Mouse (Mus musculus) stomach, embryonic 16.5 days (tissue): ENCODE results near the gene Ptx4. TPM values are rescaled to one million over a fixed set of nuclear protein-coding genes. Genes with fewer than 3 reads are reported as not detected.
A peak's percentile ranks its signal among the peaks of the same experiment; 100 is the strongest.

Experiments used
- ATAC-seq: fragments of 200-750 bp; cut with Nextera tagmentation; 2 replicates; pipeline ENCODE4 v1.8.0; 2017; ENCODE audit warnings: moderate number of reproducible peaks, moderate TSS enrichment; ENCODE audit not compliant: insufficient read depth, low FRiP score
- H3K27ac ChIP-seq: fragments of 300-500 bp; sonication (generic); 2 replicates; pipeline ENCODE4 v1.5.1; 2014; ENCODE audit warnings: low read length
- H3K27me3 ChIP-seq: fragments of 300-500 bp; sonication (generic); 2 replicates; pipeline ENCODE4 v1.6.1; 2014; ENCODE audit warnings: low read length, control low read depth, mixed read lengths; ENCODE audit not compliant: control insufficient read depth, insufficient read depth
- H3K36me3 ChIP-seq: fragments of 300-500 bp; sonication (generic); 2 replicates; pipeline ENCODE4 v1.6.1; 2014; ENCODE audit warnings: low read length; ENCODE audit not compliant: control insufficient read depth, insufficient read depth
- H3K4me1 ChIP-seq: fragments of 300-500 bp; sonication (generic); 2 replicates; pipeline ENCODE4 v1.6.1; 2014; ENCODE audit warnings: low read length, control low read depth, mixed read lengths; ENCODE audit not compliant: control insufficient read depth, insufficient read depth
- H3K4me2 ChIP-seq: fragments of 300-500 bp; sonication (generic); 2 replicates; pipeline ENCODE4 v1.6.1; 2014; ENCODE audit warnings: low read depth, low read length, mixed read lengths
- H3K4me3 ChIP-seq: fragments of 300-500 bp; sonication (generic); replicated peaks from 2 replicates; pipeline ENCODE4 v1.5.1; 2014; ENCODE audit warnings: mild to moderate bottlenecking, low read length
- H3K9ac ChIP-seq: fragments of 300-500 bp; sonication (generic); 2 replicates; pipeline ENCODE4 v1.6.1; 2014; ENCODE audit warnings: low read length
- H3K9me3 ChIP-seq: fragments of 300-500 bp; sonication (generic); replicated peaks from 2 replicates; pipeline ENCODE4 v1.6.1; 2016; ENCODE audit warnings: low read length, control low read depth; ENCODE audit not compliant: control insufficient read depth
- WGBS: fragments of 180-500 bp; shearing (Covaris S2); extraction: QIAGEN DNeasy Blood & Tissue Kit; methylation state at CpG from one replicate; pipeline ENCODE4 v1.1.7; 2014; 5-methylcytosine and 5-hydroxymethylcytosine counted together
- polyA plus RNA-seq: library from polyadenylated mRNA; unstranded; fragments of >200 nt; fragmentation: Nextera tagmentation; extraction: Ambion mirVana; gene quantifications from 2 replicates; pipeline ENCODE4 v1.2.1, GENCODE M21; 2015

The Ptx4 gene
- polyA plus RNA-seq, 1 experiment from 2014 or later = 0.56 TPM

GRCm38 (mm10) chr17:25110590-25110989, 10.0 kb upstream of the Ptx4 start:
- no peaks in the 10 kb centered on the region for H3K27me3 ChIP-seq
- H3K9ac ChIP-seq = no peak overlapping the region
- 85% methylated on average over 6 of the region's 6 CpGs for WGBS
- H3K4me1 ChIP-seq = peaks cover 6% of the 10 kb centered on the region
- H3K4me2 ChIP-seq = no peak overlapping the region
- no peaks in the 10 kb centered on the region for H3K9me3 ChIP-seq
- H3K27ac ChIP-seq = no peak overlapping the region
- peaks cover 5% of the 10 kb centered on the region for H3K36me3 ChIP-seq
- H3K4me3 ChIP-seq = no peak overlapping the region
- no peak for ATAC-seq

GRCm38 (mm10) chr17:25111220-25111619, 9.3 kb upstream of the Ptx4 start:
- 92% methylated on average over 5 of the region's 5 CpGs for WGBS
- Histone ChIP-seq H3K4me2 (no peak overlapping the region), H3K9me3 (no peaks in the 10 kb centered on the region), H3K4me3 (no peak overlapping the region), H3K36me3 (peaks cover under 1% of the 10 kb centered on the region), H3K4me1 (peaks cover 10% of the 10 kb centered on the region), H3K9ac (no peak overlapping the region), H3K27me3 (no peaks in the 10 kb centered on the region), H3K27ac (no peak overlapping the region)
- no peak for ATAC-seq

GRCm38 (mm10) chr17:25111739-25112422, 8.7 kb upstream of the Ptx4 start:
- WGBS = 78% methylated on average over 8 of the region's 8 CpGs
- no peak overlapping the region for H3K27ac ChIP-seq
- H3K9ac ChIP-seq = no peak overlapping the region
- no peak overlapping the region for H3K4me3 ChIP-seq
- no peaks in the 10 kb centered on the region for H3K9me3 ChIP-seq
- H3K4me2 ChIP-seq = no peak overlapping the region
- peaks cover 11% of the 10 kb centered on the region for H3K4me1 ChIP-seq
- no peak for ATAC-seq
- H3K36me3 ChIP-seq = no peaks in the 10 kb centered on the region; the same call in 1 of the 2 replicates
- H3K27me3 ChIP-seq = no peaks in the 10 kb centered on the region

GRCm38 (mm10) chr17:25112423-25112810, 8.1 kb upstream of the Ptx4 start:
- Histone ChIP-seq H3K9me3 (no peaks in the 10 kb centered on the region), H3K4me1 (peaks cover 11% of the 10 kb centered on the region), H3K27me3 (no peaks in the 10 kb centered on the region), H3K4me3 (no peak overlapping the region), H3K36me3 (no peaks in the 10 kb centered on the region; the same call in 1 of the 2 replicates), H3K4me2 (no peak overlapping the region), H3K9ac (no peak overlapping the region), H3K27ac (no peak overlapping the region)
- 75% methylated on average over 3 of the region's 3 CpGs for WGBS
- ATAC-seq = no peak

GRCm38 (mm10) chr17:25114908-25115645, 5.5 kb upstream of the Ptx4 start:
- H3K9ac ChIP-seq = peak overlapping the region; percentile 69
- peak overlapping the region; percentile 96 for H3K27ac ChIP-seq
- H3K4me3 ChIP-seq = peak overlapping the region; percentile 51
- no peaks in the 10 kb centered on the region for H3K9me3 ChIP-seq
- WGBS = 9% methylated on average over 23 of the region's 23 CpGs
- peaks cover 11% of the 10 kb centered on the region for H3K4me1 ChIP-seq
- H3K36me3 ChIP-seq = no peaks in the 10 kb centered on the region
- no peaks in the 10 kb centered on the region for H3K27me3 ChIP-seq
- H3K4me2 ChIP-seq = peak overlapping the region; percentile 68
- peak; percentile 70 for ATAC-seq

GRCm38 (mm10) chr17:25115664-25116432, 4.7 kb upstream of the Ptx4 start, which contains the start of gene Telo2:
TSS of gene Telo2 (minus strand) at chr17:25115967.
- H3K4me1 ChIP-seq = peaks cover 11% of the 10 kb centered on the region
- peak within 1 kb of the TSS; percentile 69 for H3K9ac ChIP-seq
- H3K4me2 ChIP-seq = peak within 1 kb of the TSS; percentile 68
- no peaks in the 10 kb centered on the region for H3K36me3 ChIP-seq
- H3K27ac ChIP-seq = peak within 1 kb of the TSS; percentile 96
- H3K27me3 ChIP-seq = no peaks in the 10 kb centered on the region
- ATAC-seq = peak; percentile 94
- peak within 1 kb of the TSS; percentile 51 for H3K4me3 ChIP-seq
- WGBS = 5% methylated on average over 40 of the region's 40 CpGs
- no peaks in the 10 kb centered on the region for H3K9me3 ChIP-seq

- no peak overlapping the region for H3K27ac ChIP-seq
- H3K36me3 ChIP-seq = no peaks in the 10 kb centered on the region
- H3K9me3 ChIP-seq = no peaks in the 10 kb centered on the region
- H3K9ac ChIP-seq = no peak overlapping the region
- no peaks in the 10 kb centered on the region for H3K27me3 ChIP-seq
- H3K4me2 ChIP-seq = no peak overlapping the region
- H3K4me1 ChIP-seq = peaks cover 11% of the 10 kb centered on the region
- 32% methylated on average over 4 of the region's 4 CpGs for WGBS
- ATAC-seq = no peak
- H3K4me3 ChIP-seq = no peak overlapping the region
Measured at GRCm38 (mm10) chr17:25117263-25117662, 3.3 kb upstream of the Ptx4 start.

- 27% methylated on average over 7 of the region's 7 CpGs for WGBS
- Histone ChIP-seq H3K4me1 (no peaks in the 10 kb centered on the region), H3K9ac (no peak overlapping the region), H3K36me3 (no peaks in the 10 kb centered on the region), H3K27ac (no peak overlapping the region), H3K9me3 (no peaks in the 10 kb centered on the region), H3K27me3 (no peaks in the 10 kb centered on the region), H3K4me2 (no peak overlapping the region), H3K4me3 (no peak overlapping the region)
- no peak for ATAC-seq
Measured at GRCm38 (mm10) chr17:25123979-25124378, 3.4 kb downstream of the Ptx4 start.
